Mouse (Mus musculus): ENCODE data around the gene Vmn1r126. TPM values are rescaled to one million over a fixed set of nuclear protein-coding genes. Genes with fewer than 3 reads are reported as not detected.
"Not testable (repeated sequence)": the region's sequence is repeated elsewhere in the genome, so short reads cannot be mapped to it uniquely, and the experiment has no call there.

The Vmn1r126 gene
- total RNA-seq (2014; fragmentation: Nextera tagmentation) (not detected in 2 replicates), total RNA-seq (2017) (not detected in 2 replicates), polyA plus RNA-seq (2012) (not detected in 2 replicates)

DNA sequence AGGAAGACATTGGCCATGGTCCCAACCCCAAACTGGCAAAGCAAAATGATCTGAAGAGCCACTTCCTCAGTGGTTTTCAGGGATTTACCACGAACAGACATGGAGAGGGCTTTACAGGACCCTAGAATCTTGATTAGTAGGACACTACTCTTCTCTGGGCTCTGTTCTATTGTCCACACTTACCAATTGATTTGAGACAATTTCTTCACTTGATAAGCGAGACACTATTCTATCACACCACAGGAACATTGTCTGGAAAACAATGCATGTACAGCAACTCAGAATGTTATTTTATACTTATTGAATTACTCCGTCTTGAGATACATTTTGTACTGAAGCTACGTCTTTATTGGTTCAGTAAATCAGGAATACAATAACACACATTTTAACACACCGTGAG is at the start of gene Vmn1r126:
Gene Vmn1r126 (minus strand): TSS at position 101 of the 400 bp plus-strand sequence.
- H3K4me1 ChIP-seq (ENCODE audit: insufficient read depth, low read depth, low read length); H3K4me3 ChIP-seq (ENCODE audit: low read depth, low read length); H3K9me3 ChIP-seq (replicated peaks); H3K36me3 ChIP-seq (replicated peaks); ATAC-seq (ENCODE audit: extremely low read depth, insufficient number of reproducible peaks, low FRiP score, poor library complexity, severe bottlenecking); H3K27me3 ChIP-seq (ENCODE audit: insufficient read depth, low read length); DNase-seq (ENCODE audit: low spot score): not testable (repeated sequence)

DNA sequence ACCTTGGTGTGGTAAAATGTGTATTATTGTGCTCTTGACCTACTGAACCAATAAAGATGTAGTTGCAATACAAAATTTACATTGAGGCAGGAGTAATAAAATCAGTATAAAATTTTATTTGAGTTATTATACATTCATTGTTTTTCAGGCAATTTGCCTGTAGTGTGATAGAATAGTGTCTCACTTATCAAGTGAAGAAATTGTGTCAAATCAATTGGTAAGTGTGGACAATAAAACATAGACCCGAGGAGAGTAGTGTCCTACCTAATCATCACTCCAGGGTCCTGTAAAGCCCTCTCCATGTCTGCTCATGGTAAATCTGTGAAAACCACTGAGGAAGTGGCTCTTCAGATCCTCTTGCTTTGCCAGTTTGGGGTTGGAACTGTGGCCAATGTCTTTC is 47.8 kb upstream of the Vmn1r126 start, which contains the start of gene Vmn1r128:
Gene Vmn1r128 (plus strand): TSS at position 301 of the 400 bp plus-strand sequence.
- not testable (repeated sequence) for ATAC-seq (ENCODE audit: extremely low read depth, insufficient number of reproducible peaks, low FRiP score, poor library complexity, severe bottlenecking); DNase-seq (ENCODE audit: low spot score); H3K4me1 ChIP-seq (ENCODE audit: insufficient read depth, low read depth, low read length); H3K27me3 ChIP-seq (ENCODE audit: insufficient read depth, low read length); H3K4me3 ChIP-seq (ENCODE audit: low read depth, low read length); H3K9me3 ChIP-seq (replicated peaks); H3K36me3 ChIP-seq (replicated peaks)

DNA sequence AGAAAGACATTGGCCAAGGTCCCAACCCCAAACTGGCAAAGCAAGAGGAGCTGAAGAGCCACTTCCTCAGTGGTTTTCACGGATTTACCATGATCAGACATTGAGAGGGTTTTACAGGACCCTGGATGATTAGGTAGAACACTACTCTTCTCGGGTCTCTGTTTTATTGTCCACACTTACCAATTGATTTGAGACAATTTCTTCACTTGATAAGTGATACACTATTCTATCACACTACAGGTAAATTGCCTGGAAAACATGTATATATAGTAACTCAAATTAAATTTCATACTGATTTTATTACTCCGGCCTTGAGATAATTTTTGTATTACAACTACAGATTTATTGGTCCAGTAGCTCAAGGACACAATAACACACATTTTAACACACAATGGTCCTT is 18.5 kb upstream of the Vmn1r126 start, which contains the start of gene Vmn1r127:
Gene Vmn1r127 (minus strand): TSS at position 101 of the 400 bp plus-strand sequence.
- not testable (repeated sequence) for H3K9me3 ChIP-seq (replicated peaks); H3K4me1 ChIP-seq (ENCODE audit: insufficient read depth, low read depth, low read length); ATAC-seq (ENCODE audit: extremely low read depth, insufficient number of reproducible peaks, low FRiP score, poor library complexity, severe bottlenecking)

DNA sequence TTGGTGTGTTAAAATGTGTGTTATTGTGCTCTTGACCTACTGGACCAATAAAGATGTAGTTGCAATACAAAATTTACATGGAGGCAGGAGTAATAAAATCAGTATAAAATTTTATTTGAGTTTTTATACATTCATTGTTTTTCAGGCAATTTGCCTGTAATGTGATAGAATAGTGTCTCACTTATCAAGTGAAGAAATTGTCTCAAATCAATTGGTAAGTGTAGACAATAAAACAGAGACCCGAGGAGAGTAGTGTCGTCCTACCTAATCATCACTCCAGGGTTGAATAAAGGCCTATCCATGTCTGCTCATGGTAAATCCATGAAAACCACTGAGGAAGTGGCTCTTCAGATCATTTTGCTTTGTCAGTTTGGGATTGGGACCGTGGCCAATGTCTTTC is 29.4 kb downstream of the Vmn1r126 start, which contains the start of gene Vmn1r125:
Gene Vmn1r125 (plus strand): TSS at position 301 of the 400 bp plus-strand sequence.
- H3K4me1 ChIP-seq (ENCODE audit: insufficient read depth, low read depth, low read length); H3K36me3 ChIP-seq (replicated peaks); H3K4me3 ChIP-seq (ENCODE audit: low read depth, low read length); H3K9me3 ChIP-seq (replicated peaks); H3K27me3 ChIP-seq (ENCODE audit: insufficient read depth, low read length); ATAC-seq (ENCODE audit: extremely low read depth, insufficient number of reproducible peaks, low FRiP score, poor library complexity, severe bottlenecking); DNase-seq (ENCODE audit: low spot score): not testable (repeated sequence)

More for the DNA sequence above, 18.5 kb upstream of the Vmn1r126 start, which contains the start of gene Vmn1r127:
- not testable (repeated sequence) for H3K27me3 ChIP-seq (ENCODE audit: insufficient read depth, low read length); H3K36me3 ChIP-seq (replicated peaks); H3K4me3 ChIP-seq (ENCODE audit: low read depth, low read length); DNase-seq (ENCODE audit: low spot score)

DNA sequence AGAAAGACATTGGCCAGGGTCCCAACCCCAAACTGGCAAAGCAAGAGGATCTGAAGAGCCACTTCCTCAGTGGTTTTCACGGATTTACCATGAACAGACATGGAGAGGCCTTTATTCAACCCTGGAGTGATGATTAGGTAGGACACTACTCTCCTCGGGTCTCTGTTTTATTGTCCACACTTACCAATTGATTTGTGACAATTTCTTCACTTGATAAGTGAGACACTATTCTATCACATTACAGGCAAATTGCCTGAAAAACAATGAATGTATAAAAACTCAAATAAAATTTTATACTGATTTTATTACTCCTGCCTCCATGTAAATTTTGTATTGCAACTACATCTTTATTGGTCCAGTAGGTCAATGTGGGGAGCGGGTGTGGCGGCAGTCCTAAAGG is 40.8 kb downstream of the Vmn1r126 start, which contains the start of gene Vmn1r124:
Gene Vmn1r124 (minus strand): TSS at position 101 of the 400 bp plus-strand sequence.
- not testable (repeated sequence) for ATAC-seq (ENCODE audit: extremely low read depth, insufficient number of reproducible peaks, low FRiP score, poor library complexity, severe bottlenecking); H3K4me3 ChIP-seq (ENCODE audit: low read depth, low read length); H3K27me3 ChIP-seq (ENCODE audit: insufficient read depth, low read length); H3K4me1 ChIP-seq (ENCODE audit: insufficient read depth, low read depth, low read length); H3K9me3 ChIP-seq (replicated peaks); H3K36me3 ChIP-seq (replicated peaks); DNase-seq (ENCODE audit: low spot score)

Other genes with a start within 250 kb of the Vmn1r126 start
- not detected in 2 replicates for gene Vmn1r120, start 247.7 kb downstream of the Vmn1r126 start, total RNA-seq (2014; fragmentation: Nextera tagmentation)
- gene Vmn1r120, start 247.7 kb downstream of the Vmn1r126 start, total RNA-seq (2017) = not detected in 2 replicates
- not detected in 2 replicates for gene Vmn1r120, start 247.7 kb downstream of the Vmn1r126 start, polyA plus RNA-seq (2012)
- gene Vmn1r121, start 203.0 kb downstream of the Vmn1r126 start, total RNA-seq (2014; fragmentation: Nextera tagmentation) = not detected in 2 replicates
- not detected in 2 replicates for gene Vmn1r121, start 203.0 kb downstream of the Vmn1r126 start, total RNA-seq (2017)
- not detected in 2 replicates for gene Vmn1r121, start 203.0 kb downstream of the Vmn1r126 start, polyA plus RNA-seq (2012)
- gene Vmn1r122, start 167.3 kb downstream of the Vmn1r126 start, total RNA-seq (2014; fragmentation: Nextera tagmentation) = not detected in 2 replicates
- not detected in 2 replicates for gene Vmn1r122, start 167.3 kb downstream of the Vmn1r126 start, total RNA-seq (2017)
- not detected in 2 replicates for gene Vmn1r122, start 167.3 kb downstream of the Vmn1r126 start, polyA plus RNA-seq (2012)
- not detected in 2 replicates for gene Vmn1r123, start 139.3 kb downstream of the Vmn1r126 start, total RNA-seq (2014; fragmentation: Nextera tagmentation)
- gene Vmn1r123, start 139.3 kb downstream of the Vmn1r126 start, total RNA-seq (2017) = not detected in 2 replicates
- not detected in 2 replicates for gene Vmn1r123, start 139.3 kb downstream of the Vmn1r126 start, polyA plus RNA-seq (2012)
- gene Gm5157, start 111.0 kb downstream of the Vmn1r126 start, total RNA-seq (2014; fragmentation: Nextera tagmentation) = not detected in 2 replicates
- gene Gm5157, start 111.0 kb downstream of the Vmn1r126 start, total RNA-seq (2017) = 0.11 and 0.23 TPM in 2 replicates
- gene Gm5157, start 111.0 kb downstream of the Vmn1r126 start, polyA plus RNA-seq (2012) = not detected in 2 replicates
- not detected in 2 replicates for gene Vmn1r124, start 40.9 kb downstream of the Vmn1r126 start, total RNA-seq (2014; fragmentation: Nextera tagmentation)
- 0.16 TPM in 1 of 2 replicates, not detected in the other for gene Vmn1r124, start 40.9 kb downstream of the Vmn1r126 start, total RNA-seq (2017)
- not detected in 2 replicates for gene Vmn1r124, start 40.9 kb downstream of the Vmn1r126 start, polyA plus RNA-seq (2012)
- not detected in 2 replicates for gene Vmn1r125, start 29.3 kb downstream of the Vmn1r126 start, total RNA-seq (2014; fragmentation: Nextera tagmentation)
- gene Vmn1r125, start 29.3 kb downstream of the Vmn1r126 start, total RNA-seq (2017) = not detected in 2 replicates
- not detected in 2 replicates for gene Vmn1r125, start 29.3 kb downstream of the Vmn1r126 start, polyA plus RNA-seq (2012)
- not detected in 2 replicates for gene Vmn1r127, start 18.4 kb upstream of the Vmn1r126 start, total RNA-seq (2014; fragmentation: Nextera tagmentation)
- gene Vmn1r127, start 18.4 kb upstream of the Vmn1r126 start, total RNA-seq (2017) = not detected in 2 replicates
- not detected in 2 replicates for gene Vmn1r127, start 18.4 kb upstream of the Vmn1r126 start, polyA plus RNA-seq (2012)
- not detected in 2 replicates for gene Vmn1r128, start 47.9 kb upstream of the Vmn1r126 start, total RNA-seq (2014; fragmentation: Nextera tagmentation)
- gene Vmn1r128, start 47.9 kb upstream of the Vmn1r126 start, total RNA-seq (2017) = not detected in 2 replicates
- gene Vmn1r128, start 47.9 kb upstream of the Vmn1r126 start, polyA plus RNA-seq (2012) = not detected in 2 replicates
- not detected in 2 replicates for gene Vmn1r129, start 59.8 kb upstream of the Vmn1r126 start, total RNA-seq (2014; fragmentation: Nextera tagmentation)
- gene Vmn1r129, start 59.8 kb upstream of the Vmn1r126 start, total RNA-seq (2017) = not detected in 2 replicates
- gene Vmn1r129, start 59.8 kb upstream of the Vmn1r126 start, polyA plus RNA-seq (2012) = not detected in 2 replicates
- gene Gm6882, start 131.3 kb upstream of the Vmn1r126 start, total RNA-seq (2014; fragmentation: Nextera tagmentation) = not detected in 2 replicates
- not detected in 2 replicates for gene Gm6882, start 131.3 kb upstream of the Vmn1r126 start, total RNA-seq (2017)
- not detected in 2 replicates for gene Gm6882, start 131.3 kb upstream of the Vmn1r126 start, polyA plus RNA-seq (2012)
- gene Vmn1r130, start 210.3 kb upstream of the Vmn1r126 start, total RNA-seq (2014; fragmentation: Nextera tagmentation) = not detected in 2 replicates
- gene Vmn1r130, start 210.3 kb upstream of the Vmn1r126 start, total RNA-seq (2017) = not detected in 2 replicates
- gene Vmn1r130, start 210.3 kb upstream of the Vmn1r126 start, polyA plus RNA-seq (2012) = not detected in 2 replicates
- not detected in 2 replicates for gene Vmn1r131, start 244.6 kb upstream of the Vmn1r126 start, total RNA-seq (2014; fragmentation: Nextera tagmentation)
- not detected in 2 replicates for gene Vmn1r131, start 244.6 kb upstream of the Vmn1r126 start, total RNA-seq (2017)
- gene Vmn1r131, start 244.6 kb upstream of the Vmn1r126 start, polyA plus RNA-seq (2012) = not detected in 2 replicates